Mouse (Mus musculus) 3134 (cell line): ENCODE measurements around the gene Rhoc.
A peak's percentile ranks its signal among the peaks of the same experiment; 100 is the strongest.
"Not testable (repeated sequence)": the region's sequence is repeated elsewhere in the genome, so short reads cannot be mapped to it uniquely, and the experiment has no call there.

Source experiments
- DNase-seq: peaks from one replicate; pipeline ENCODE4 v3.0.0-alpha.2; 2011; ENCODE audit warnings: low spot score; ENCODE audit not compliant: insufficient read length; ENCODE audit errors: extremely low read depth

Gene Rhoc

GRCm38 (mm10) chr3:104788075-104788474 is at the start of gene Rhoc:
Gene Rhoc (plus strand): TSS chr3:104788375.
- no peak for DNase-seq

GRCm38 (mm10) chr3:104741954-104742353 is 46.2 kb upstream of the Rhoc start:
- DNase-seq = no peak

GRCm38 (mm10) chr3:104743161-104743560 is 45.0 kb upstream of the Rhoc start:
- DNase-seq = peak; percentile 21

GRCm38 (mm10) chr3:104743864-104744263 is 44.3 kb upstream of the Rhoc start:
- DNase-seq = no peak

GRCm38 (mm10) chr3:104752845-104753244 is 35.3 kb upstream of the Rhoc start:
- not testable (repeated sequence) for DNase-seq

GRCm38 (mm10) chr3:104758406-104758805 is 29.8 kb upstream of the Rhoc start:
- no peak for DNase-seq

- no peak for DNase-seq
Measured at GRCm38 (mm10) chr3:104758869-104759268, 29.3 kb upstream of the Rhoc start.

- peak; percentile 78 for DNase-seq
Measured at GRCm38 (mm10) chr3:104762103-104762863, 25.9 kb upstream of the Rhoc start.

- no peak for DNase-seq
Measured at GRCm38 (mm10) chr3:104765021-104765420, 23.2 kb upstream of the Rhoc start.

- DNase-seq = no peak
Measured at GRCm38 (mm10) chr3:104767141-104767540, 21.0 kb upstream of the Rhoc start.

- no peak for DNase-seq
Measured at GRCm38 (mm10) chr3:104767716-104768115, 20.5 kb upstream of the Rhoc start.

GRCm38 (mm10) chr3:104769135-104769534 is 19.0 kb upstream of the Rhoc start:
- DNase-seq = no peak

GRCm38 (mm10) chr3:104770035-104770434 is 18.1 kb upstream of the Rhoc start:
- no peak for DNase-seq

- DNase-seq = no peak
Measured at GRCm38 (mm10) chr3:104770918-104771317, 17.3 kb upstream of the Rhoc start.

GRCm38 (mm10) chr3:104771460-104771859 is 16.7 kb upstream of the Rhoc start:
- DNase-seq = no peak

- DNase-seq = no peak
Measured at GRCm38 (mm10) chr3:104773301-104773700, 14.9 kb upstream of the Rhoc start.

GRCm38 (mm10) chr3:104777342-104777741 is 10.8 kb upstream of the Rhoc start:
- DNase-seq = no peak

GRCm38 (mm10) chr3:104779949-104780348 is 8.2 kb upstream of the Rhoc start:
- no peak for DNase-seq

GRCm38 (mm10) chr3:104780561-104781420 is 7.4 kb upstream of the Rhoc start, which contains the start of gene Ppm1j:
Gene Ppm1j (plus strand): TSS chr3:104781056.
- DNase-seq = no peak

- no peak for DNase-seq
Measured at GRCm38 (mm10) chr3:104781471-104781903, 6.7 kb upstream of the Rhoc start, which contains the start of gene Fam19a3. Gene Fam19a3 (minus strand): TSS chr3:104781840.

- no peak for DNase-seq
Measured at GRCm38 (mm10) chr3:104782061-104782681, 6.0 kb upstream of the Rhoc start.
